Comparison of ENCODE assay signal across 33 mouse cellular contexts in genomic region chr2:155717082-155717990, GRCm38 (mm10). TPM values are rescaled to one million over a fixed set of nuclear protein-coding genes. Genes with fewer than 3 reads are reported as not detected.
DNase-seq lines count a peak whose midpoint lies in the region; TF ChIP-seq lines count a peak whose summit lies in the region.
"Had no signal": no experiment of that assay in that cellular context is flagged by ENCODE, and none has a peak within 500 bp of the region (broad histone marks: within the 10 kb centered on the region; RNA-seq: fewer than 3 reads in every experiment).

No protein-coding gene starts in this region.

- intact Hi-C loops in heart, postnatal 10 days (cut with DNase I): no loop called here

- no peak overlapping the region for H3K27ac ChIP-seq in limb, embryonic 10.5 days
- no peak overlapping the region for H3K27ac ChIP-seq in kidney, adult 2 months (ENCODE audit: insufficient read depth, low read depth, low read length)
- H3K27ac ChIP-seq: forebrain, embryonic 13.5 days; hindbrain, embryonic 15.5 days; left cerebral cortex, adult 2 months; liver, embryonic 15.5 days; lung, embryonic 15.5 days; macrophage had no signal

- no peaks in the 10 kb centered on the region for H3K27me3 ChIP-seq in limb, embryonic 10.5 days (ENCODE audit: low read depth, poor library complexity, severe bottlenecking)
- no peaks in the 10 kb centered on the region for H3K27me3 ChIP-seq in kidney, adult 2 months (replicated peaks; ENCODE audit: control insufficient read depth, insufficient read depth, low read length)
- H3K27me3 ChIP-seq: forebrain, embryonic 13.5 days; hindbrain, embryonic 15.5 days; liver, embryonic 15.5 days; lung, embryonic 15.5 days had no signal

- H3K4me1 ChIP-seq in limb, embryonic 10.5 days: no peaks in the 10 kb centered on the region
- H3K4me1 ChIP-seq in kidney, adult 2 months (ENCODE audit: control insufficient read depth, insufficient read depth, low read length): no peaks in the 10 kb centered on the region
- H3K4me1 ChIP-seq: forebrain, embryonic 13.5 days; hindbrain, embryonic 15.5 days; liver, embryonic 15.5 days; lung, embryonic 15.5 days had no signal

- no peak for TF ChIP-seq CTCF in kidney, adult 2 months (conservative IDR thresholded peaks at IDR 0.05; ENCODE audit: insufficient read depth, insufficient read length, low read depth, low read length)

- H3K4me3 ChIP-seq in limb, embryonic 10.5 days: no peak overlapping the region
- no peak overlapping the region for H3K4me3 ChIP-seq in kidney, adult 2 months (ENCODE audit: insufficient read depth, low read depth, low read length)
- H3K4me3 ChIP-seq: forebrain, embryonic 13.5 days; hindbrain, embryonic 15.5 days; left cerebral cortex, adult 2 months; liver, embryonic 15.5 days; lung, embryonic 15.5 days had no signal

- TF ChIP-seq POLR2A in kidney, adult 2 months (IDR thresholded peaks at IDR 0.05; ENCODE audit: low read depth, low read length): no peak

- peaks cover 13% of the 10 kb centered on the region for H3K36me3 ChIP-seq in limb, embryonic 10.5 days
- no peaks in the 10 kb centered on the region for H3K36me3 ChIP-seq in kidney, adult 2 months (ENCODE audit: control insufficient read depth, insufficient read depth, low read length)

- peak; percentile 49 for DNase-seq in heart, adult 8-10 months (ENCODE audit: low spot score)
- no peak for DNase-seq in heart, postnatal 4 days
- DNase-seq in gastrocnemius, adult 8-10 months (ENCODE audit: low spot score in 2 of 2): peak; percentile 76 to 81
- DNase-seq in heart, postnatal 10 days: peak; percentile 9 to 13
- peak; percentile 91 for DNase-seq in skeletal muscle tissue, adult 2 months (ENCODE audit: low read depth, low spot score)
- DNase-seq in limb, embryonic 10.5 days (ENCODE audit: low spot score): no peak
- no peak for DNase-seq in kidney, adult 9 months
- DNase-seq in kidney, adult 2 months: no peak
- DNase-seq: adrenal gland, postnatal 25 days; cerebellum, adult 9-10 months; layer of hippocampus, adult 9-11 months; left cerebral cortex, postnatal 4 days; liver; right cerebral cortex, postnatal 4 days had no signal

- H3K9me3 ChIP-seq in limb, embryonic 10.5 days (replicated peaks): no peaks in the 10 kb centered on the region
- H3K9me3 ChIP-seq: forebrain, embryonic 13.5 days; hindbrain, embryonic 15.5 days; liver, embryonic 15.5 days; lung, embryonic 15.5 days had no signal

- WGBS in limb, embryonic 10.5 days: 91% methylated on average over 12 of the region's 12 CpGs
- 88% methylated on average over 12 of the region's 12 CpGs for WGBS in kidney, adult 2 months

RNA-seq across cellular contexts. Expression of gene Edem2, which starts 11.9 kb away (rescaled TPM):
- total RNA-seq in heart, adult 8-10 months (2022): 1 to 10 TPM; 5.7 to 7.8 (median 6.4) TPM
- total RNA-seq in heart, postnatal 4 days (2021): 1 to 10 TPM; 9.3 to 9.7 TPM
- total RNA-seq in gastrocnemius, adult 8-10 months (2022): 1 to 10 TPM; 3.1 to 4.5 (median 3.8) TPM
- total RNA-seq in heart, postnatal 10 days (2021): 10 to 100 TPM; 11.1 to 12.3 TPM
- 22.1 and 26.6 TPM in 2 replicates for polyA plus RNA-seq in limb, embryonic 10.5 days (2016; fragmentation: Nextera tagmentation; extraction: Ambion mirVana)
- 44.9 and 53.7 TPM in 2 replicates for polyA plus RNA-seq in kidney, adult 2 months (2012; rRNA removed)

RNA-seq across cellular contexts. Expression of gene Gm17581, which starts 18.3 kb away (rescaled TPM):
- not detected for total RNA-seq in heart, adult 8-10 months (2022)
- total RNA-seq in heart, postnatal 4 days (2021): not detected
- total RNA-seq in gastrocnemius, adult 8-10 months (2022): not detected
- total RNA-seq in heart, postnatal 10 days (2021): not detected
- polyA plus RNA-seq in limb, embryonic 10.5 days (2016; fragmentation: Nextera tagmentation; extraction: Ambion mirVana): not detected in 2 replicates
- not detected in 2 replicates for polyA plus RNA-seq in kidney, adult 2 months (2012; rRNA removed)
- total RNA-seq: adrenal gland, postnatal 25 days; ES-E14; left cerebral cortex, adult 2 months; left cerebral cortex, postnatal 4 days; midbrain, postnatal 0 days had no signal
- polyA plus RNA-seq: brain, embryonic 14.5 days; embryonic facial prominence, embryonic 14.5 days; forebrain, embryonic 13.5 days; frontal cortex, adult 2 months; gonadal fat pad, adult 2 months; heart, postnatal 0 days; hindbrain, embryonic 15.5 days; intestine, embryonic 14.5 days; kidney, embryonic 16.5 days; large intestine, adult 2 months; liver, embryonic 15.5 days; lung, embryonic 15.5 days; macrophage; midbrain, postnatal 0 days; neural tube, embryonic 14.5 days; stomach, embryonic 16.5 days; urinary bladder, adult 2 months had no signal

RNA-seq across cellular contexts. Expression of gene Trpc4ap, which starts 25.2 kb away (rescaled TPM):
- 10 to 100 TPM; 85.4 to 95.8 (median 88.4) TPM for total RNA-seq in heart, adult 8-10 months (2022)
- total RNA-seq in heart, postnatal 4 days (2021): 10 to 100 TPM; 81.3 to 82.1 TPM
- 100 to 1,000 TPM in 3 of 4 experiments, 10 to 100 TPM in 1; 95.4 to 104 (median 101) TPM for total RNA-seq in gastrocnemius, adult 8-10 months (2022)
- 10 to 100 TPM; 83.1 to 89.9 TPM for total RNA-seq in heart, postnatal 10 days (2021)
- polyA plus RNA-seq in limb, embryonic 10.5 days (2016; fragmentation: Nextera tagmentation; extraction: Ambion mirVana): 125 and 141 TPM in 2 replicates
- polyA plus RNA-seq in kidney, adult 2 months (2012; rRNA removed): 110 and 141 TPM in 2 replicates

RNA-seq across cellular contexts. Expression of gene Procr, which starts 33.6 kb away (rescaled TPM):
- 1 to 10 TPM; 1.9 to 2.8 (median 2.3) TPM for total RNA-seq in heart, adult 8-10 months (2022)
- total RNA-seq in heart, postnatal 4 days (2021): 1 to 10 TPM; 5.6 to 8.0 TPM
- total RNA-seq in gastrocnemius, adult 8-10 months (2022): 10 to 100 TPM in 1 of 4 experiments, 1 to 10 TPM in 3; 5.1 to 10.2 (median 7.5) TPM
- 1 to 10 TPM; 4.3 to 6.8 TPM for total RNA-seq in heart, postnatal 10 days (2021)
- polyA plus RNA-seq in limb, embryonic 10.5 days (2016; fragmentation: Nextera tagmentation; extraction: Ambion mirVana): 0.87 and 1.9 TPM in 2 replicates
- polyA plus RNA-seq in kidney, adult 2 months (2012; rRNA removed): 3.6 and 3.9 TPM in 2 replicates

RNA-seq across cellular contexts. Expression of gene Mmp24, which starts 57.8 kb away (rescaled TPM):
- not detected for total RNA-seq in heart, adult 8-10 months (2022)
- total RNA-seq in heart, postnatal 4 days (2021): under 1 TPM; 0.07 TPM
- total RNA-seq in gastrocnemius, adult 8-10 months (2022): not detected
- total RNA-seq in heart, postnatal 10 days (2021): under 1 TPM in 1 of 2 experiments, not detected in 1; 0.07 TPM
- 0.05 TPM in 1 of 2 replicates, not detected in the other for polyA plus RNA-seq in limb, embryonic 10.5 days (2016; fragmentation: Nextera tagmentation; extraction: Ambion mirVana)
- 0.12 and 0.14 TPM in 2 replicates for polyA plus RNA-seq in kidney, adult 2 months (2012; rRNA removed)
- polyA plus RNA-seq: liver, embryonic 15.5 days had no signal

Comparison
In these comparisons a context has a peak if more than half of its experiments do, and no peak if none do; other contexts are left out.
1. DNase-seq: peak in heart, adult 8-10 months (single experiment), gastrocnemius, adult 8-10 months (2 of 2), heart, postnatal 10 days (2 of 2) and skeletal muscle tissue, adult 2 months (single experiment); none in heart, postnatal 4 days (single experiment), limb, embryonic 10.5 days (single experiment), kidney, adult 9 months (single experiment) and kidney, adult 2 months (single experiment).